Mouse (Mus musculus) mouse embryonic stem cell (cell line): Measurements from ENCODE around the gene Gm12355.
"Not testable (repeated sequence)": the region's sequence is repeated elsewhere in the genome, so short reads cannot be mapped to it uniquely, and the experiment has no call there.

Source experiments
- in situ Hi-C, 2 experiments: fragments of 300-500 bp; cut with MboI; formaldehyde crosslinking; loops; 1 replicate in 1 of 2; 3 replicates in 1 of 2; pipeline ENCODE4 v1.14.3; 2019 to 2020; ENCODE audit warnings: low sequenced_read_pairs in 2 of 2, low pct_unique_long_range_greater_than_20kb in 1 of 2, mixed read lengths in 1 of 2; ENCODE audit not compliant: unreplicated experiment in 1 of 2

The Gm12355 gene

GRCm38 (mm10) chr11:98620791-98621190 is 4.7 kb downstream of the Gm12355 start:
- in situ Hi-C loops, result no loop called here

DNA sequence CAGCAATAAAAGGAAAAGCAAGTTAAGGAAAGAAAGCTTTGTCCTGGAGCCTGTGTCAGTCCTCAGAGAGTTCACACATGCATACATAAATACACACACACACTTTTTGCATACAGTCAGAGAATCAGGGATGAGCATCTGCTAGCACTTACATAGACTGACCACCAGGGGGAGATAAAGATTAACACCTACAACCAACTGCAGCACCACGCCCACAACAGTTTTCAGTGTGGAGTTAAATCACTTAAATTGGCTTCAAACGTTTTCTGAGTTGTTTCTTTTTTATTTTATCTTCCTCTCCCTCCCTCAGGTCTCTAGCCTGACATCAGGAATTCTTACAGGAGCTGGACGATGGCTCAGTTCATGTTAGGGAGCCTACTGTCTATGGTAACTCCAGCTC is 18.7 kb downstream of the Gm12355 start:
- in situ Hi-C loops, result no loop called here

DNA sequence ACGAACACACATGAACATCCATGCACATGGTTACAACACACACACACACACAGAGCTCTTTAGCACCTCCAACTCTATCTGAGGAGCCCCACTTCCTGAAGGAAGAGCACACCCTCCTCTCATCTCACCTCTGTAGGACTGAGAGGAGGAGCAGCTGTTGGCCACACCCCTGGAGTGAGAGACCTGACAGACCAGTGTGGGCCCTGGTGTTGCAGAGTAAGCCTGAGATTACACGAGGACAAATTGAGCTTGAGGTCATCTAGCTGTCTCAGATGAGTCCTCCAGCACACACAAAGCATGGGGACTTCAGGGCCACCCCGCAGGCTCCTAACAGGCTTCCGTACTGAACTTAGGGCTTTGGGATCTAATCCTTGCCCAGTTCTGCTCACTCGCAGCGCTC is 20.6 kb downstream of the Gm12355 start:
- in situ Hi-C loops, result not testable (repeated sequence)

DNA sequence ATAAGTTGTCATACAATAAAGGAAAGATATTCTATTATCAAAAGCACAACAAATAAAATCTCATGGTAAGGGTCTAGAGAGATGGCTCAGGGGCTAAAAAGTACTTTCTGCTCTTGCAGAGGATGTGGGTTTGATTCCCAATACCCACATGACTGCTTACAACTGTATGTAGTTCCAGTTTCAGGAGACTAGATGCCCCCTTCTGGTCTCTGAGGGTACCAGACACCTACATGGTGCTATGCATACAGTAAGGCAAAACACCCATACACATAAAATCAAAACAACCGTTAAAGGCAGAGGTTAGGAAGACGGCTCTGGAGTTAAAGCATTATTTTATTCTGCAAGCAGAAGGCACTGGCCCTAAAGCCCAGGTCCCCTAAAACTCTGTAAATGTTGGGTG is 21.5 kb downstream of the Gm12355 start:
- in situ Hi-C loops, result no loop called here

DNA sequence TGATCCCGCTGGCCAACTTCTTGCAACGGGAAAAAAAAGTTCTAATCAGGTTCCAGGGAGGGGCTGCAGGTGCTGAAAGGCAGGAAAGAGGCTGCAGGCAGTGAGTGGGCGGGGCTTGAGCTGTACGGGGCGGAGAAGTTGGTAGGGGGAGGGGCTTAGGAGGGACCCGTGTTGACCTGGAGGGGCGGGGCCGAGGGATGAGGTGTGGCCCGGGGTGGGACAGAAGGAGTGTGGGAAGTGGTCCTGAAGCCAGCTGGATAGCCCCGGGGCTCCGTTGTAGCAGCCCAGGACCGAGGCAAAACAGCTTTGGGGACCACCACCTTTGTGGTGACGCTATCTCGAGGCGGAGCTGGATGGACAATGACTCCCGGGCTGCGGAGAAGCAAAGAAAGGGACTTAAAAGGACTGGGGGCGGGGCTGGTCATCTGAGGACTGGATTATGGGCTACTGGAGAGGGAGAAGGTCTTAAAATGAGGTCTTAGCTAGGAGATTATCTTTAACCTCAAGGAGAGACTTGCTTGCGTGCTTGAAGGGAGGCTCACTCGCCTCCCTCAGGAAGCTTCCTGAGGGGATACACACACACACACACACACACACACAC is 23.3 kb downstream of the Gm12355 start:
- in situ Hi-C loops, result no loop called here

- in situ Hi-C loops, result no loop called here
These were observed 26.2 kb downstream of the Gm12355 start for GRCm38 (mm10) chr11:98599291-98599690.

GRCm38 (mm10) chr11:98598851-98599290 is 26.6 kb downstream of the Gm12355 start:
- in situ Hi-C loops, result no loop called here

DNA sequence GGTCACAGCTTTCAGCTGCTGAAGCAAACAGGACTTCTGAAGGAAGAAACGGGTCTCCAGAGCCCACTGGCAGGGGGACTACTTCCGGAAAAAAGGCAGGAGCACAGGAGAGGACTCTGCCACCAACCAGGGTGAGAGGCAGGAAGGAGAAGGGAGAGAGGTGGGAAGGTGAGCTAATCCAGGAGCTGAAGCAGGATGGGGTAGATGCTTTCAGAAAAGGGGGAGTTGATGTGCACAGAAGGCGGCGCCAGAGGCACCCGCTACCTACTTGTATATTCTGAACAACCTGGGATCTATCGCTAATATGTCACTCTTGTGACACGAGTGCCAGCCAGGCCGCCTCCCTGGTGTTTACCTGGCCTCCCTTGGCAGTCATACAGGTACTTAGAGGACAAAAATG is 27.5 kb downstream of the Gm12355 start, which contains the start of gene Lrrc3c:
Gene Lrrc3c, plus strand, starts transcription at position 301 of the 400 bp plus-strand sequence.
- in situ Hi-C loops, result no loop called here

GRCm38 (mm10) chr11:98597363-98597762 is 28.1 kb downstream of the Gm12355 start:
- in situ Hi-C loops, result no loop called here

GRCm38 (mm10) chr11:98595955-98596354 is 29.5 kb downstream of the Gm12355 start:
- in situ Hi-C loops, result no loop called here

GRCm38 (mm10) chr11:98595473-98595872 is 30.0 kb downstream of the Gm12355 start:
- in situ Hi-C loops, result no loop called here

- in situ Hi-C loops, result no loop called here
These were observed 30.4 kb downstream of the Gm12355 start for GRCm38 (mm10) chr11:98595021-98595420.

- in situ Hi-C loops, result no loop called here
These were observed 34.7 kb downstream of the Gm12355 start for GRCm38 (mm10) chr11:98590548-98591445.

DNA sequence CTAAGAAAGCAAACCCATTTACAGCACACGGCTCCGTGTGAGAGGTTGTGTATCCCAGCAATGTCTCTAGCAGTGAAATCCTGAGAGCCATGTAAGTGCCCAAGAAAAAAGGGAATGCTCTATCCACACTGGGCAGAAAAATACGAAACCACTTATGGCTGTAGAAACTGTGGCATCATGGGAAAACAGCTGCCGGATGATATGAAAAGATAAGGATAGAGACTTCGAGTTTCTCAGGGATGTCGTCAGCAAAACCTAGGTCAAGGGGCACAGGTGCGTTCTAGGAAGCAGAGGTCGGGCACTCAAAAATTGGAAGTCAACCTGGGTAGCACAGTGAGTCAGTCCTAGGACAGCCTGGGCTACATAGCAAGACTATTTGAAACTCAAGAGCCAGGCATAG is 36.2 kb downstream of the Gm12355 start:
- in situ Hi-C loops, result no loop called here

- in situ Hi-C loops, result no loop called here
These were observed 36.6 kb downstream of the Gm12355 start for GRCm38 (mm10) chr11:98588833-98589281.

DNA sequence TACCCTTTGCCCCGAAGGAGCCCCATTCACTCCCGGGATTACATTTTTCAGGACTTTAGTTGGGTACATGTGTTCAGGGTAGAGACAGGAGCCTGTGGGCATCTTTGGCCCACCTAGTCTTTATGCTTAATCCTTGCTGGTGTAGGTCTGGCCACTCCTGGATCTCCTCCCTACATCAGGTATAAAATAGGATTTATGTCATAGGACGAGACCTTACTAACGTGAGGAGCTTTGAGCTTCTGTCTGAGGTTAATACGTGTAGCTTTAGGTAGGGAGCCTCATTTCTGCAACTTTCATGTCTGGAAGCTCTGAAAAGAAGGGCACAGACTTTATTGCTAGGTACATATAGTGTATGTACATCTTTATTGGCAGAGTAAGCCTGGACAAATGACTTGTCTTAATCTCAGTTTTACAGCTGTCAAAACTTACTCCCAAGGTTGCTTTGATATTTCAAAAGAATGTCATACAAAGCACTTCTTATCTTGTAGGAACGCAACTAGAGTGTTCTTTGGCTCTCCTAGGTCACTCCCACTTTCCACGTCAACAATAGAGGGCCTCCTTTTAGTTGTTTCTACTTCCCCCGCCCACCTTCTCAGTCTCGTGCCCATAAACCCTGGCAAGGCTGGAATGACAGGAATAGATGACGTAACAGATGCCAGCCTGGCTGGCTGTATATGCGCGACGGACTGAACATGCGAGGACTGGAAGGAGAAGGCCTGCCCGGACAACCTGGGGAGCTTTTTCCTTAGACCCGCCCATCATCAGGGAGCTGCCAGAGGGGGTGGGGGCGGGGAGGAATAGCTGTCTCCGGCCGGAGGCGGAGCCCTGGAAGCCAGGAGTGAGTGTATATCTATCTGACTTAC is 37.5 kb downstream of the Gm12355 start:
- in situ Hi-C loops, result no loop called here

DNA sequence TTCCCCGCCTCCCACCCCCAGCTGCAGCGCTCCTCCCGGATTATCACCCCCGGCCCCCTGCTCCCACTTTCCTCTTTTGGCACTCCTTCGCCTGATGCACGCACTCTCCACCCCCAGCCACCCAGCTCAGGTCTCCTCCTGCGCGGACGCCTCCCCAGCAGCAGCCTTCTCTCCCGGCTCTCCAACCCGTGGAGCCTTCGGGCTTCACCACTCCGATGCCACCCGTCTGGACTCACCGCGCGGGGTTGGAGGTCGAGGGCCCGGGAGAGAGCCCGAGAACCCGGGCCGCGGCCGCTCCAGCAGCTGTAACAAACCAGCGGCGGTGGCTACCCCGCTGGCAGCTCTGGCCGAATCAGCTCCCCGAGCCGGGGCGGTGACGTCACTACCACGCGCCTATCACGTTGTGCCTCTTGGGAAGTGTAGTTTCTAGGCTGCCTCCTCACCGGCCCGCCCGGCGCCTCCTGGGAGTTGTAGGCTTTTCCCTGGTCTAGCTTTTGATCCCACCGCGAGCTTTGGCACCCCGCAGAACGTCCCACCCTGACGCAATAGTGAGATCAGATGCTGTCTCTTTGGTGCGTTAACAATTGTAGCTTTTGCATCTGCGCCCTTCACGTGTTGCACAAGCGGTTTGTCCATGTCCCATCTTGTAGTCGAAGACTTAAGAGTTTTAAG is 38.4 kb downstream of the Gm12355 start, which contains the start of gene Ormdl3:
Gene Ormdl3, minus strand, starts transcription at position 477 of the 672 bp plus-strand sequence.
- in situ Hi-C loops, result no loop called here
